Mouse (Mus musculus): ENCODE data around the gene Tut7.
"Not testable (repeated sequence)": the region's sequence is repeated elsewhere in the genome, so short reads cannot be mapped to it uniquely, and the experiment has no call there.

Gene Tut7

GRCm38 (mm10) chr13:59766786-59767515 is 56.0 kb downstream of the Tut7 start:
- no peak for DNase-seq (ENCODE audit: extremely low spot score)

DNA sequence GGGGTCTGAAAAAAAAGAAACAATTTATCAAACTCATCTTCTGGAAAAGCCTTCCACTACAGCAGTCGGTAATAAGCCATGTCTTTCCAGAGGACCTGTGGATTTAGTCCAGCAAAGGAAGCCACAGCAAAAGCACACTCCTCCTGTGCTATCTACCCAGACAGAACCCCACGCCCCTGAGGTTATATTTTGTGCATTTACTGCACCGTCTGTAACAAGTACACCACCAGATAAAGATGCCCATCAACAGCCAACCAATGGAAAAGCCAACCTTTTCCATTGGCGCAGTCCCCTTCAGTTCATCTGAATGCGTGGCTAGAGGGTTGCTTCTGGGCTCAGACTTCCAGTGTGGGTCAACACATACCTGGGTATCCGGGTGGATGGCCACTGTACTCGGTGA is 60.2 kb downstream of the Tut7 start:
- DNase-seq (ENCODE audit: extremely low spot score), result no peak

- DNase-seq (ENCODE audit: extremely low spot score), result no peak
Observed at GRCm38 (mm10) chr13:59756906-59757305, 66.0 kb downstream of the Tut7 start.

DNA sequence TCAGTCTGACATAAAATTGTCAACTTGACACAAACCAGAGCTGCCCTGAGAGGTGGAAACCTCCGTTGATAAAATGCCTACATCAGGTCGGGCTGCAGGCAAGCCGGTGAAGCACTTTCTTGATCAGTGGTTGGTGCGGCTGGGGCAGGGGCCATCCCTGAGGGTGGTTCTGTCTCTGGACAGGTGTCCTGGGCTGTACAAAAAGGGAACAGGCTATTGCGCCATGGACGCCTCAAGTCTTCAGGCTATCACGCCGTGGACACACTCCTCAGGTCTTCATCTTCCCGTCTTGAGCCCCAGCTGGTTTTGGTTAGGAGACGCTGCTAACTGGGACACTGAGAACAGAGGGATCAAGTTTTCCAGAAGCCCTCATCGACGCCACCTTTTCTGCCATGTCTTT is 72.6 kb downstream of the Tut7 start:
- DNase-seq (ENCODE audit: extremely low spot score), result no peak

DNA sequence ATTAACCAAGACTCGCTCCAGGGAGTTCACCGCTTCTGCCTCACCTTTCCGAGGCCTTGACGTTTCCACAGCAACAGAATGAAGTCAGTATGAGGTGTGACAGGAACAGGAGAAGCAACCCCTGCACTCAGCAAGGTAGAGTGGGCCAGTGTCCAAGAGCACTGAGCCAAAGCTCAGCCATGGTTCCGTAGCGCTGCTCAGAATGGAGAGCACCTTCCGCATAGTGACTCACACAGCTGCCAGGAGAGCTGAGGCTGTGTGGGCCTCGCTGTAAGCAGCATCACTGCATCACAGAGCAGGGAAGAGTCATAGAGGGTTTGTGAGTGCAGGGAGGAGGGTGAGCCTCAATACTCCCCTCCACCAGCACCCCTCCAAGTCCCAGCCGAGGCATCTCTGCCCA is 76.2 kb downstream of the Tut7 start, which contains the start of gene 1700014D04Rik:
1700014D04Rik (minus strand) TSS at position 42 of the 400 bp plus-strand sequence.
- no peak for DNase-seq (ENCODE audit: extremely low spot score)

DNA sequence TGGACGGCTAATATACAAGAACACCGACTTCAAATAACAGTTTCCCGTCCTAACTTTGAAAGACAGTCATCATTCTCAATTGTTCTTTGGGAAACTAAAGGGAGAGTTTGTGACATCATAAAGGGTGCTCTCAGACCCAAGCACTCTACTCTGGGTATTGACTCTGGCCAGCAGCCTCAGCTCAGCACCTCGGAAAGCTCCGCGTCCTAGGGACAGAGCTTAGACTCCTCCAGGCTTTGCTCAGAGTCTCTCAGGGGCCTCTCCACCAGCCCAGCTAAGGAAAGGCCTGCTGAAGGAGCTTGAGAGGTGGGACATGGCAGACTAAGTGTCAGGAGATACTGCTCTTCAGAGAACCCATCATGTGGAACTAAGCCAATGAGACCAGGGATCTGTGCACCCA is 76.8 kb downstream of the Tut7 start:
- DNase-seq (ENCODE audit: extremely low spot score), result no peak

- no peak for DNase-seq (ENCODE audit: extremely low spot score)
Observed at GRCm38 (mm10) chr13:59745462-59745861, 77.5 kb downstream of the Tut7 start.

GRCm38 (mm10) chr13:59741697-59742096 is 81.2 kb downstream of the Tut7 start:
- no peak for DNase-seq (ENCODE audit: extremely low spot score)

- DNase-seq (ENCODE audit: extremely low spot score), result no peak
Observed at GRCm38 (mm10) chr13:59741096-59741495, 81.9 kb downstream of the Tut7 start.

DNA sequence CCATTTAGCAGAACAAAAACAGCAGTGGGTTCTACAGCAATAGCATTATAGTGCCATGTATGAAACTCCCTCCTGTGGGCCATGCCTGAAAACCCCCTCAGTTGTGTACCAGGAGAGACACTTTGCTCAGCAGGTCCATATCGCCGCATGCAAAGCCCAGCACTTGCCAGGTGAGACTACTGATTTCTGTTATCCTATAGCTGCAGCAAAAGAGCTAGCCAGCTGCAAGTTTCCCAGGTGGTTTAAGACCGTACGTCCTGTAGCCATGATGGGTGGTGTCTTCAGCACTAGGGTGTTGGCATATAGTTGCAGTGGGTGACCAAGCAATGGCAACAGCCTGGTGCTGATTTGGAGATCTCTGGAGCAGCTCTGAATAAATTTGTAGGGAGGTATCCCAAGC is 83.5 kb downstream of the Tut7 start:
- DNase-seq (ENCODE audit: extremely low spot score), result no peak

DNA sequence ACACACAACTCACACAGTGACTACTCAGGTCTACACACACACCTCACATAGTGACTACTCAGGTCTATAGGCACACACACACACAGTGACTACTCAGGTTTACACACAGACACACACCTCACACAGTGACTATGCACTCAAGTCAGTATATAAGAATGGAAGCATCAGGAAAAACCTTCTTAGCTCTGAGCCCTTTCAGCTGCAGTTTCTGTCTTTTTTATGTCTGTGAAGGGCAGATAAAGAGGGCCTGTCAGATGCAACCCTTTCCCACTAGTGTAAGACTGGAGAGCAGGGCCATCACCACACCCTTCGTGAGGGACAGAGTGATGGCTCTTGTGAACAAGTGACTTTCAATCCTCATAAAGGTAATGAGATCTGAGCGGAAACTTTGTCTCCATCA is 84.5 kb downstream of the Tut7 start:
- DNase-seq (ENCODE audit: extremely low spot score), result no peak

- DNase-seq (ENCODE audit: extremely low spot score), result peak; percentile 34
Observed at GRCm38 (mm10) chr13:59735190-59735589, 87.8 kb downstream of the Tut7 start.

- DNase-seq (ENCODE audit: extremely low spot score), result not testable (repeated sequence)
Observed at GRCm38 (mm10) chr13:59734347-59734746, 88.6 kb downstream of the Tut7 start.

- DNase-seq (ENCODE audit: extremely low spot score), result no peak
Observed at GRCm38 (mm10) chr13:59733936-59734335, 89.0 kb downstream of the Tut7 start.

GRCm38 (mm10) chr13:59731652-59732051 is 91.3 kb downstream of the Tut7 start, which contains the start of gene Spata31d1d:
TSS of gene Spata31d1d (minus strand) at chr13:59731752.
- DNase-seq (ENCODE audit: extremely low spot score), result no peak

- peak; percentile 87 for DNase-seq (ENCODE audit: extremely low spot score)
Observed at GRCm38 (mm10) chr13:59728378-59729093, 94.4 kb downstream of the Tut7 start.

DNA sequence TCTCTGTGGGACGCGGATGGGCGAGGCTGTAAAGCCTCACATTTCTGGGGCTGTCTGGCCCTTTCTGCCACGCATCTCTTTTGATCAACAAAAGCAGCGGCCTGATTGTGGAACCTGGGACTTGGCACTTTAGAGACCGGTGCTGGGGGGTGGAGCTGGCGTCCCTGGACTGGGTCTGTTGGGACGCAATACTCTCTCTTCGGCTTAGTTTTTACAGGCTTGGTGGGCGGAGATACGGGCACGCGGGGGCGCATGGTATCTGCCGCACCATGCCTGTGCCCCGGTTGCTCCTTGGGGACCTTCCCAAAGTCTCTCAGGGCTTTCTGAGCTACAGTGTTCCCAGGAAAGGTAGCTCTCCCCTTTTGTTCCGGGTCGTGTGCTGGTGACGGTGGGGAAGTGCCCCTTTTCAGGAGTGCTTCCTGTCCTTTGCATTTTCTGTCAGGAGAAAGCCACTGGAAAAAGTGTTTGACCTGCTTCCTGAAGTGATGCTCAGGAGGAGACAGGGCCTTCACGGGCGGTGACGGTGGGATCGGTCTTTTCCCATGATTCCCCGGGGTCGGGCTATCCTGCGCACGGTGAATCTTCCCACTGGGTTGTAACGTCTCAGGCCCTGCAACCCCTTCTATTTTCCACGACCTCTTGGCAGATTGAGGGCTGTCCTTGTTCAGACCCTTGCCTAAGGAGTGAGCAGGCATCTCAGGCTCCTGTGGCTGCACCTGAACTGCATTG is 96.6 kb downstream of the Tut7 start:
- DNase-seq (ENCODE audit: extremely low spot score), result no peak

- not testable (repeated sequence) for DNase-seq (ENCODE audit: extremely low spot score)
Observed at GRCm38 (mm10) chr13:59722089-59722488, 100.9 kb downstream of the Tut7 start.
